Mouse (Mus musculus) small intestine, adult 2 months (tissue): ENCODE data around the gene Hivep3. TPM values are rescaled to one million over a fixed set of nuclear protein-coding genes. Genes with fewer than 3 reads are reported as not detected.

Experiments
- H3K27ac ChIP-seq: fragments of 200-500 bp; 2 replicates; pipeline ENCODE4 v1.5.1; 2012; ENCODE audit warnings: low read depth, low read length, control low read depth, inconsistent platforms; ENCODE audit not compliant: insufficient read depth
- H3K27me3 ChIP-seq: fragments of 200-500 bp; 2 replicates; pipeline ENCODE4 v1.6.1; 2012; ENCODE audit warnings: mild to moderate bottlenecking, moderate library complexity, low read length, inconsistent platforms; ENCODE audit not compliant: control insufficient read depth, insufficient read depth
- H3K36me3 ChIP-seq: fragments of 200-500 bp; 2 replicates; pipeline ENCODE4 v1.6.1; 2012; ENCODE audit warnings: mild to moderate bottlenecking, low read length, control low read depth, inconsistent platforms; ENCODE audit not compliant: control insufficient read depth, insufficient read depth
- H3K4me1 ChIP-seq: fragments of 200-500 bp; 2 replicates; pipeline ENCODE4 v1.6.1; 2012; ENCODE audit warnings: low read length, inconsistent platforms, mixed read lengths; ENCODE audit not compliant: control insufficient read depth, insufficient read depth, insufficient read length
- H3K4me3 ChIP-seq: fragments of 200-500 bp; 2 replicates; pipeline ENCODE4 v1.5.1; 2012; ENCODE audit warnings: low read depth, mild to moderate bottlenecking, control low read depth, inconsistent platforms, low read length, moderate library complexity
- CTCF ChIP-seq: fragments of 200-500 bp; IDR thresholded peaks from 2 replicates; pipeline ENCODE4 v1.5.1; 2012; ENCODE audit warnings: low read depth, mild to moderate bottlenecking, control low read depth, inconsistent platforms, low read length, moderate library complexity, mixed read lengths; ENCODE audit not compliant: insufficient replicate concordance, insufficient read length; ENCODE audit errors: extremely low read depth
- POLR2A ChIP-seq: fragments of 200-500 bp; IDR thresholded peaks from 2 replicates; pipeline ENCODE4 v1.6.1; 2012; ENCODE audit warnings: low read depth, mild to moderate bottlenecking, control low read depth, inconsistent platforms, low read length, moderate library complexity
- WGBS: fragments of 180-500 bp; shearing (Covaris S2); methylation state at CpG from one replicate; pipeline ENCODE4 v1.1.7; 2018; 5-methylcytosine and 5-hydroxymethylcytosine counted together
- polyA plus RNA-seq: library from polyadenylated mRNA; depleted of rRNA; stranded (reverse); fragments of >200 nt; gene quantifications from 2 replicates; pipeline ENCODE4 v1.2.3, GENCODE M21; 2012

The Hivep3 gene
- polyA plus RNA-seq, 1 experiment, result 3.3 TPM

DNA sequence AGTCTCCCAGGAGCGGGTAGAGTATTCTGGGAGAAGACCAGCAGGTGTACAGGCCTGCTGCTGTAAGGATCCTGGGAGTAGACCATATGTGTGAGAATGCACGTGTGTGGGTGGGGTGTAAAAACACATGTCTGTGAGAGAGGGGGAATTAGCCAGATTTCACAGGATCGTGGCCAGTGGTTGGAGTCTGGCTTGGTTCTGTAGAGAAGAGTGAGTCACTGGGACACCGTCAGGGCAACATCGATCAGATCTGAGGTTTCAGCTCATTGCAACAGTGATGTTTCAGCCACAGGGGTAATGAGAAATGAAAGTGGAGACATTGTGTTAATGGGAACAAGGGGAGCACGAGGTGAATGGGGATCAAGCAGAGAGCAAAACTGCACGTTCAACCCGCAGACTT, 189.4 kb downstream of the Hivep3 start:
- Histone ChIP-seq H3K4me1 (no peaks in the 10 kb centered on the region), H3K4me3 (no peak overlapping the region), H3K27me3 (no peaks in the 10 kb centered on the region), H3K27ac (no peak overlapping the region), H3K36me3 (no peaks in the 10 kb centered on the region)
- WGBS, result 77% methylated on average over 8 of the region's 8 CpGs
- TF ChIP-seq POLR2A, result no peak
- no peak for TF ChIP-seq CTCF

DNA sequence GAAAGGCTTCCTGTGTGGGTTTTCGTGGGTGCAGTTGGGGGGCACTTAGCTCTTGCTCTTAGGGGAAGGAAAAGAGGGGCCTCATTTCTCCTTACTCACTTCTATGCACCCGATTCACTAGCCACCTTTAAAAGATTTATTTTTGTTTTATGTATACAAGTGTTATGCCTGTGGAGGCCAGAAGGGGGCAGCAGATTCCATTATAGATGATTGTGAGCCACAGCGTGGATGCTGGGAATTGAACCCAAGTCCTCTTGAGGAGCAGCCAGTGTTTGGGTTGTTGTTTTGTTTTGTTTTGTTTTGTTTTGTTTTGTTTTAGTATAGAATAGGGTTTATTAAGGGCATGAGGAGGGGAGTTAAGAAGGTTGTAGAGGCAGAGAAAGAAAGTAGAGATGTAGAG, 189.8 kb downstream of the Hivep3 start:
- Histone ChIP-seq H3K27ac (no peak overlapping the region), H3K27me3 (no peaks in the 10 kb centered on the region), H3K36me3 (no peaks in the 10 kb centered on the region), H3K4me1 (no peaks in the 10 kb centered on the region), H3K4me3 (no peak overlapping the region)
- TF ChIP-seq POLR2A (no peak), CTCF (no peak)
- WGBS, result 78% methylated on average over 3 of the region's 3 CpGs

DNA sequence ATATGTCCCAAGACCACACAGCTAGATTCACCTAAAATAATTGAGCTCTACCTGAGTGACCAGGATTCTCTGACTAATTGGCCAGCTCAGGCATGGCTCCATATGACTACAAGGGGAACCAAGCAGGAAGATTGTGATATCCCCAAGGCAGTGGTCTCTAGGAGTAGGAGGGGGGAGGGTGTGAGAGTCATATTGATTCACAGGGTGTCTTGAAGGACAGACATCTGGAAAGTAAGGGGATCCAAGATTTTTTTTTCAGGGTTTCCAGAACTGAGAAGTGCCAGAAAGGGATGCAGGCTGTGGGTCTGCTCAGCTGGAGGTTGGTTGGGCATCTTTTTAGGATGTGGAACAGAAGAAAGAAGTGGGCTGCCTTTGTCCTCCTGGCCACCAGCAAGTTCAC, 191.5 kb downstream of the Hivep3 start:
- TF ChIP-seq CTCF, result no peak
- TF ChIP-seq POLR2A, result no peak
- Histone ChIP-seq H3K4me3 (no peak overlapping the region), H3K27ac (no peak overlapping the region), H3K27me3 (no peaks in the 10 kb centered on the region), H3K4me1 (no peaks in the 10 kb centered on the region), H3K36me3 (no peaks in the 10 kb centered on the region)

DNA sequence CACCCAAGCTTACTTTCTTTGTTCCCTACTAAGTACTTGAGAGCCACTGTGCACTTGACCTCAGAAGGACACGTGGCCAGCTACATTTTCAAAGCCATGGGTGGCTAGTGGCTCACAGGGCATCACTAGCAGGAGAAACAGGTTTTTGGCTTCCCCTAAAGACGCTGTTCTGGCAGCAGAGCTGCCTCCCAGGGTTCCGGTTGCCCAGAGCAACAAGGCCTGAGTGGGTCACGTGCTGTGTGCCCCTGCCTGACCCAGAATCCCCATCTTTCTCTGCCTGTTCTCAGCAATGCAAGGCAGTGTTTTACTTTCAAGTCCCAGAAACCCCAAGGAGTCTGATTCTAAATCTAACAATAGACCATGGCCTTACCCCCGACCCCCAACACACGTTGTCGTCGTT, 198.3 kb downstream of the Hivep3 start:
- WGBS, result 78% methylated on average over 8 of the region's 8 CpGs
- H3K36me3 ChIP-seq, result no peaks in the 10 kb centered on the region

DNA sequence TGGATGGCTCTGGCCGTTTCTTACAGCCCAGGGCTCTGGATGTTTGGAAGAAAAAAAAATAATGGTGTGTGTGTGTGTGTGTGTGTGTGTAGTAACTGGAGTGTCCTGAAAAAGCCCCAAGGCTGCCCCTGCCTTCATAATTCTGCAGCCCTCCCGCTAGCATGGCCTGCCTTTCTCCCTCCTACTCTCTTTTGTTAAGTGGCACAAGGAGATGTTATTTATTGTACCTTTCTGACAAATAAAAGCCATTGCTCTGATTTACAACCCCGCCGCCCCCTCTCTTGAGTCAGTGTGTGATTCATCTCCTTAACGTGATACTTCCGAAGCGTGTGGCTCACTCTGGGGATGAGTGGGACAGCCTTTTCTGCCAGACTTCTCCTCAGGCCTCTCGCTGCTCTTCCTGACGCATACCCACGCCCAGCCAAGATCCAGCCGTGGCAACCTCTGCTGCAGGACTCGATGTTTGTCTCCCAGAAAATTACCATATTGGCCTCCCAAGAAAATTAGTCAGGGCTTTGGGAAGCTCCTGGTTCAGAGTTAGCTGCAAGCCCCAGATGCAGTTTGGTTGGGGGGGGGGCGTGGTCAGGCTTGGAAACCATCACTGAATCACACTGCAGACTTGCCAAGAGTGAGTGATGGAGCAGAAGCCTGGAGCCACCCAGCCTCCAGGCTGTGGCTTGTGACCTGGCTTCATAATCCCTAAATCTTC, 199.1 kb downstream of the Hivep3 start:
- 56% methylated on average over 13 of the region's 13 CpGs for WGBS
- no peaks in the 10 kb centered on the region for H3K27me3 ChIP-seq
- H3K36me3 ChIP-seq, result no peaks in the 10 kb centered on the region
- no peak overlapping the region for H3K27ac ChIP-seq
- no peak overlapping the region for H3K4me3 ChIP-seq
- TF ChIP-seq CTCF, result no peak
- TF ChIP-seq POLR2A, result no peak
- peaks cover under 1% of the 10 kb centered on the region; the same call in 1 of the 2 replicates for H3K4me1 ChIP-seq

More for the DNA sequence above, 198.3 kb downstream of the Hivep3 start:
- H3K4me1 ChIP-seq, result no peaks in the 10 kb centered on the region
- H3K27me3 ChIP-seq, result no peaks in the 10 kb centered on the region
- TF ChIP-seq POLR2A (no peak), CTCF (no peak)
- no peak overlapping the region for H3K4me3 ChIP-seq
- no peak overlapping the region for H3K27ac ChIP-seq

DNA sequence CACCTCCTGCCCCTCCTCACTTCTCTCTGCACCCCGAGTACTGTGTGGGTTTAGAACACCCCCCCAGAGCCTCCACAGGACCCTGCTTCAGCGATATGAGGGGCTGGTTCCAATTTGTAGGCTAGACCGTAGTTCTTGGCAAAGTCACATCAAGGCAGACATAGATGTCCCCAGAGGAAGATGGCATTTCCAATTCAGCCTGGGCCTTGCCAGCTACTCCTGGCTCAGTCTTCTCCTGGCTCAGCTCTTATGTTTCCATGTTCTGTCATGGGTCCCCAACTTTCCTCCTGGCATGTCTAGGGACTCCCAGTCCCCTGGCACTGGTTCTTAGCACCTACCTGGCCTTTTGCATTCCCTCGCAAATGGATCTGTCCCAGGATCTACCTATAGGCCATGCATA, 201.3 kb downstream of the Hivep3 start:
- Histone ChIP-seq H3K36me3 (no peaks in the 10 kb centered on the region), H3K4me1 (peaks cover 4% of the 10 kb centered on the region), H3K4me3 (no peak overlapping the region), H3K27me3 (no peaks in the 10 kb centered on the region), H3K27ac (no peak overlapping the region)
- TF ChIP-seq CTCF, result no peak
- TF ChIP-seq POLR2A, result no peak
- WGBS, result 87% methylated on average over 4 of the region's 4 CpGs

DNA sequence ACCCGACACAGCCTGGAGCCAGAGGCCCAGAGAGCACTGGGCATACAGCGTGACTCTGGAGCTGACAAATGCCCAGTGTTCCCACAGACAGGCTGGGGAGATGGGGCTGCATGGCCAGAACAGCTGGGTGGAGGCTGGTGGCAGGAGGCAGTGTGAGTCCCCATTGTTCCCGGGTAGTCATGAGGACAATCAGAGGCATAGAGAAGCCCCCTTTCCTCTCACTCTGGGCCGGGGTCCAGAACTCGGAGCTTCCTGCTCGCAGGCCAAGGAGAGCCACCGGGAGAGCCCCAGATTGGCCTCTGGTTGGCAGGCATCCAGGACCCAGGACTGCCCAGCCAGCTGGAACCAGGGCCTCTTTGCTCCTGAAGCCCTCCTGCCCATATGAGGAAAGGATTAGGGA, 204.3 kb downstream of the Hivep3 start:
- Histone ChIP-seq H3K4me3 (no peak overlapping the region), H3K27ac (no peak overlapping the region), H3K27me3 (no peaks in the 10 kb centered on the region), H3K36me3 (no peaks in the 10 kb centered on the region), H3K4me1 (peaks cover 4% of the 10 kb centered on the region)
- WGBS, result 35% methylated on average over 7 of the region's 7 CpGs
- TF ChIP-seq POLR2A, result no peak
